Mouse (Mus musculus) bone marrow macrophage, adult 2 months (primary cell): ENCODE results near the gene Lekr1.

ENCODE experiments used
- CTCF ChIP-seq: IDR thresholded peaks from 2 replicates; pipeline ENCODE4 v1.5.1; 2012; ENCODE audit warnings: low read depth, mild to moderate bottlenecking, low read length, moderate library complexity
- POLR2A ChIP-seq: IDR thresholded peaks from 2 replicates; pipeline ENCODE4 v1.6.1; 2012; ENCODE audit warnings: mild to moderate bottlenecking, low read depth, low read length, borderline replicate concordance

DNA sequence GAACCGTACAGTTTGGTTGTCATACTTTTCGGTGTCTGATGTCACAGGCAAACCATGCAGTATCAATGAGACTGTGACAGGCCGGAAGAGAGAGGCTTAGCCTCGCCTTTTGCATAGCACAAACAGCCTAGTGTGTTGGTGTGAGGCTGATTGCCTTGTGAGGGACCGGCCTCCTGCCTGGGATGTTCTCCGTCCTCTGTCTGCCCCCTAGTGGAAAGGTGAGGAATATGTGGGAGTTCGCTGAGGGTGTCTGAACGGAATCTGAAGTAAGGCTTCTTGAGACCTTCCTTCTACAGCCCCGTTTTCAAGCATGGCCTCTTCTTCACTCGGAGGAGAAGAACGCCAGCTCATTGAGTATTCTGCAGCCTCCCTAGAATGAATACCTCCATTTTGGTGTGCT is 197.3 kb downstream of the Lekr1 start:
- TF ChIP-seq CTCF, result peak; percentile 65
- no peak for TF ChIP-seq POLR2A
